Mouse (Mus musculus) urinary bladder, postnatal 14 days (tissue): ENCODE measurements around the gene Slc4a1.
A peak's percentile ranks its signal among the peaks of the same experiment; 100 is the strongest.

ENCODE experiments used
- DNase-seq: peaks from one replicate; pipeline ENCODE4 v3.0.0; 2021; ENCODE audit warnings: low spot score

The Slc4a1 gene

GRCm38 (mm10) chr11:102349189-102349954 is 16.6 kb downstream of the Slc4a1 start:
- no peak for DNase-seq

DNA sequence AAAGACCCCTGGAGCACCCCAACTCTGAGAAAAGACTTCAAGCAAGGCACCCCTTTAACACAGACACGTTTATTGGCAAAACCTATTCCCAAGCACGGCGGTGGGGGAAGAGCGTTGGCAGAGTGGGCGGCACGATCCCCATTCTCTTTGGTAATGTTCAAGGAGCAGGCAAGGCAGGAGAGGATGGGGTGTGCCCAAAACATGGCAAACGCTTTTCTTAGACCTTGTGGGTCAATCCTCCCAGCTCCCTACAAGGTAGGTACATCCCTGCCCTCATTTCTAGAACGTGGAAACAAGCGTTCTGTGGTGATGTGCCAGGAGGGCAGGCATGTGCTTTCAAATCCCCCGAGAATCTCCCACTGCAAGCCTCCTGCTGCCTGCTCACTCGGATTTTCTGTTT is 17.2 kb downstream of the Slc4a1 start:
- no peak for DNase-seq

- DNase-seq: no peak
These were observed 17.9 kb downstream of the Slc4a1 start for GRCm38 (mm10) chr11:102348101-102348585.

GRCm38 (mm10) chr11:102347683-102348082 is 18.3 kb downstream of the Slc4a1 start:
- no peak for DNase-seq

DNA sequence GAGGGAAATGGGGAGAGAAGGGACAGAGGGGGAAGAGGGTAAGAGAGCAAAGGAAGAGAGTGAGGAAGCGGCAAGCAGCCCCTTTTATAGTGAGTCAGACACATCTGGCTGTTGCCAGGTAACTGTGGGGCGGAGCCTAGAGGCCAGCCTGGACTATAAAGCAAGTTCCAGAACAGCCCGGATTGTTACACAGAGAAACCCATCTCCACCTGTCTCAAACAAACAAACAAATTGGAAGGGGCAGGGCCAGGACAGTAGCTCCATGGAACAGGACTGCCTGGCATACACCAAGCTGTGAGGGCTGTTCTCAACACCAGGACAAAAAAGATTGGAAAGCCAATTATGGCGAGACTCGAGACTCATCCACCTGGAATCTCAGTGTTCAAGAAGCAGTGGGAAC is 19.1 kb downstream of the Slc4a1 start:
- DNase-seq: no peak

DNA sequence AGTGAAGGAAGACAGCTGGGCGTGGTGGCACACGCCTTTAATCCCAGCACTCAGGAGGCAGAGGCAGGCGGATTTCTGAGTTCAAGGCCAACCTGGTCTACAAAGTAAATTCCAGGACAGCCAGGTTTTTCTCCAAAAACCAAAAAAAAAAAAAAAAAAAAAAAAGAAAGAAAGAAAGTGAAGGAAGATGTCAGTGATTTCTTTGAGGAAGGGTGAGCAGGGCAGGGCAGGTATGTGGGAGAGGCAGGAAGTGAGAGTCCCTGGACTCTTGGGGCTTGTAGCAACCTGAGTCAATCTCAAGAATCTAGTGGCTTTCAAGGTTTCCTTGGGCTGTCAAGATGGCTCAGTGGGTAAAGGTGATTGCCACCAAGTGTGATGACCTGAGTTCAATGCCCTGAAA is 21.5 kb downstream of the Slc4a1 start:
- DNase-seq: no peak

GRCm38 (mm10) chr11:102342742-102343141 is 23.3 kb downstream of the Slc4a1 start:
- no peak for DNase-seq

- no peak for DNase-seq
These were observed 24.9 kb downstream of the Slc4a1 start for GRCm38 (mm10) chr11:102341101-102341500.

DNA sequence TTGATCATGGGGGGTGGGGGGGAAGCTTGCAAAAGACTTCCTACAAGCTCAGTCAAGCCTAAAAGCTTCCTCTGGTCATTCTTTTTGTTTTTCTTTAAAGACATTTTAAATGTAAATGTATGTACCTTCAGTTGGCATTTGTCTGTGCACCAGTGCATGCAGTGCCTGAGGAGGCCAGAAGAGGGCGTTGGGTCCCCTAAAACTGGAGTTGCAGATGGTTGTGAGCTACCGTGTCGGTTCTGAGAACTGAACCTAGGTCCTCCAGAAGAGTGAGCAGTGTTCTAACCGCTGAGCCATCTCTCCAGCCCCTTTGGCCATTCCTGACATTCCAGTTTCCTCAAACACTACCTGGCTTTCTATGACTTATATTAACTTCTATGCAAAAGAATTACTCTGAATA is 26.4 kb downstream of the Slc4a1 start:
- no peak for DNase-seq

DNA sequence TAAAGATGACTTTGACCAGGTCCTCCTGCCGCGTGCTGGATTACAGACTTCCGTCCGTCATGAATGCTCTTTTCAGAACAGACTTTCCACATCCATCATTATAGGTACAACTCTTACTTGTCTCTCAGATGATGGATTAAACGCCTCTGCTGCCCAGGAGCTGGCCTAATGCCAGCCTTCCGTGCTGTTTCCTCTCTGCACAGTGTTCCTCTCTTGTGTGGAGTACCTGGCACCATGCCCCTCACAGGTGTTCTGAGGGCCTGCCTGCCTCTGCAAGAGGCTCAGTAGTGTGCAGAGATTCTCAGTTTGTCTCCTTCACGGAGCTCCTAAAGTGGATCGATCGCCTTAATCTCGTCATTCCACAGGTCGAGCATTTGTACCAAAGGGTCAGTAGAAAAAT is 26.8 kb downstream of the Slc4a1 start:
- peak; percentile 52 for DNase-seq

GRCm38 (mm10) chr11:102338561-102338960 is 27.4 kb downstream of the Slc4a1 start:
- DNase-seq: peak; percentile 63

DNA sequence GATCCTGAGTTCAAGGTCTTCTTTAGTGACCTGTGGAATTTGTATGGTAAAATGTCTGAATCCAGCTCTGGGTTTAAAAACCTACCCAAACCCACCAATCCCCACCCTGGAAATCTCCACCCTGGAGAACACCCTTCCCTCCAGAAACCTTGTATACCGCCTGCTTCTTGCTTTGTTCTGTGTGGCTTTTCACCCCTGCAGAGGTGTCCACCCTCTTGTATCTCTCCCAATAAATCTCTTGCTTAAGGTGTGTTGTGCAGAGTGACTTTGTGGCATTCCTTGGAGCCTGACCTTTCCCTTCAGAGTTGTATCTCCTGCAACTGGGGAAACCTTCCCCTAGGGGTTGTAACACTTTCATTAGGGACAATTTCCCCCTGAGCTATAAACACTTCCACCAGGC is 28.1 kb downstream of the Slc4a1 start:
- DNase-seq: no peak

DNA sequence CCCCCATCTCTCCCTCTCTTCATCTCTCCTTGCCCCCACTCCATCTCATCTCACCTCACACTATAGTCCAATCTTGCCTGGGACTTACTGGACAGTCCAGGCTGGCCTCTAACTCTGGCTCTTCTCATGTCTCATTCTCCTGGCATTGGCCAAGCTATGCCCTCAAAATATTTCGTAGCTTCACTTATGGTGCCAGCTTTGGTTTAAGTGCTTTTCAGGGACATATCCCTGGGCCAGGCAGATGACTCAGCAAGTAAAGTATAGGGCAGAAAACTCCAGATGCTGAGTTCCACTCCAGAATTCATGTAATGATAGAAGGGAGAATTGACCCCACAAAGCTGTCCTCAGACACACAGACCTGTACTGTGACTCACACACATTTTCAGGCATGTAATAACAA is 29.8 kb downstream of the Slc4a1 start:
- no peak for DNase-seq

- DNase-seq: no peak
These were observed 30.9 kb downstream of the Slc4a1 start for GRCm38 (mm10) chr11:102334973-102335700.

DNA sequence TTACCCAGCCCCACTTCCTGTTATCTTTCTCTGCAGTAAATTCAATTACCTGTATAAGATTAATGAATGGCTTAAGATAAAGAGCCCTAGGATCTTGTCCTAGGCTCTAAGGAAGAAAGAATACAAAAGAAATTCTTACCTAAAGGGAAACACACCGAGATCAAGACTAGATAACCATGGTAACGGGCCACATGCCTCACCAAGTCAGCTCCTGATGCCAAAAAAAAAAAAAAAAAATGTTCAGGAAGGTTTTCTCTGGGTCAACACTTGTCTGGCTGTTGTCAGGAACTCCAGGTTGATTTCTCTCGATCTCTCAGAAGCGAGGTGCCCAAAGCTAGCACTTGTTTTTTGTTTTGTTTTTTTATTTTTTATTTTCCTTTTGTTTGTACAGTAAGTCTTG is 32.0 kb downstream of the Slc4a1 start:
- DNase-seq: no peak

DNA sequence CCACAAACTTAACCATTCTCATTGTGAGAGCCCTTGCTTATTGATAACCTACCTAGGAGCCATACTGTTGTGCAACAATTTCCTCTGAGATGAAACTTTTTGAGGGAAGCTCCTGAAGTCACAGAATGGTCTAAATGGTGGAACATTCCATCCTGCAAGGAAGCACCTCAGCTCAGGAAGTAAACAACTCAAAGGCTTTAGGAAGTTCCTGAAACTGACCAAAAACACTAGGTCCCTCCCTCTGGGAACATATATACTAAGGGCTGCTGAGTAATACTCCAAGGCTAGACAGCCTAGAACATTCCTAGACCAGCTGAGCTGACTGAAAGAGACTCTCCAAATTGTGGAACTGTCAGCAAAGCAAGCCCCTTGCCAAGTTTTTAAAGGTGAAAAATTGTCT is 32.9 kb downstream of the Slc4a1 start:
- DNase-seq: no peak

DNA sequence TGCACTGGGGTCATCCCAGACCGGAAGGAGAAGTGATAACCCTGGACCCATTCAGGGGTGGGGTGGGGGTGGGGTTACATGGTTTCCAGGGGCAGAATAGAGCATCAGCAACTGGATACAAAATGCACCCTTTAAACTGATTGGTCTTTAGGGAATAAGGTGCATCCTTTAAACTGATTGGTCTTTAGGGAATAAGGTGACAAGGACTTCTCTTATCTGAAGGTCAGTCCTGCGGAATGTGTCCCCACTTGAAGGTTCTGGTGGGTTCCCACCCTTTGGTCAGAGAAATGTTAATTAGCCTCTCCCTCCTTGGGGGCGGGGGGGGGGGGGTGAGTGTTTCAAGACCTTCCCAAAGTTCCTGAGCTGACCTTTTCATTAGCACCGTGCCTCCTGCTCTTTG is 34.2 kb downstream of the Slc4a1 start:
- DNase-seq: no peak

GRCm38 (mm10) chr11:102330039-102330438 is 36.0 kb downstream of the Slc4a1 start:
- no peak for DNase-seq

GRCm38 (mm10) chr11:102329518-102329917 is 36.5 kb downstream of the Slc4a1 start:
- no peak for DNase-seq

GRCm38 (mm10) chr11:102327839-102328238 is 38.2 kb downstream of the Slc4a1 start:
- DNase-seq: no peak

DNA sequence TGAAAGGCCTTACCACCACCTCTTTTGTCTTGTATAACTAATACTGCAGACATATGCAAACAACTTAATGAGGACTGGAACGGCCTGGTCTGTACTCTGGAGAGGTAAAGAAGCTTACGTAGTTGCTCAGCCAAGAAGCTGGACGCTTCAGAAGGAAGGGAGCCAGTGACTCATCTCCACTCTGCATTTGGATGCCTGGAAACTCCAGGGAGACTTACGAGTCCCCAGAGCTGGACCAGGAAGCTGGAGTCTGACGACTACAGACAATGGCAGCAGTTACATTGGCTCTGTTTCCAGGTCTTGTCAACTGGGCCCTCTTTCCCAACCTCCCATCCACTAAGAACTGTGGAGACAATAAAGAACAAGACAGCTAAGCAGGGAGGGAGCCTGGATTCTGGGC is 38.8 kb downstream of the Slc4a1 start:
- peak; percentile 28 for DNase-seq

- no peak for DNase-seq
These were observed 42.5 kb downstream of the Slc4a1 start for GRCm38 (mm10) chr11:102323516-102323915.

DNA sequence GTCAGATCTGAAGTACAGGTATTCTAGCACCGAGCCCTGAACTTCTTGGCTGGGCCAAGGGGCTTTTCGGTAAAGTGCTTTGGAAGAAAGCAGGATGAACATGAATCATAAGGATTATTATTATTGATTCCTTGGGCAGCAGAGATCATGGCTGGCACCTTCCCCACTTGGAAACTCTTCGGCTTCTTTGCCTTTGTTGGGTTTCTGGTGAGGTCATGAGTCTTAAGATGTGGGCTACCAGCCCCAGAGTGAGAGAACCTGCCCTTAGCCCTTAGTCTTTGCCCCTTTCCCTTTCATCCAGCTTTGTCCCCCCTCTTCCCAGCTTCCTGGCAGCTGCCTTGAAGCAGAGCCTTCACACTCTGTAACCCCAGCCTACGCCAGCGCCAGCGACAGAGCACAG is 44.1 kb downstream of the Slc4a1 start:
- no peak for DNase-seq

DNA sequence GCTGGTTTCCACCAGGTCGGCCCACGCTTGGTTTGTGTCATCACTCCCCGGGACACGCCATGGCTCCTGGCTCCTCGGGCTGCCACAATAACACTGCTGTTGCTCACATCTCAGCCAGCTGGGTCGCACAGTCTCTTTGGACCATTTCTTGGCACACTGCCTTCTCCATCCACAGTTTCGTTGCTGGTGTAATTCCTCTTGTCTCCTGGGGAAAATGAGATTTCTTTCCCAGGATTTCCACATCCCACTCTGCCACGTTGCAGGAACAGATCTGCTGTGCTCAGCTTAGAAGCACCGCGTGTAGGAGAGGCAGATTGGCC is 45.4 kb downstream of the Slc4a1 start:
- peak; percentile 72 for DNase-seq
